Mouse (Mus musculus) midbrain, embryonic 13.5 days (tissue): ENCODE data around the gene Ubap1. TPM values are rescaled to one million over a fixed set of nuclear protein-coding genes. Genes with fewer than 3 reads are reported as not detected.
A peak's percentile ranks its signal among the peaks of the same experiment; 100 is the strongest.

Source experiments
- ATAC-seq: fragments of 200-750 bp; cut with Nextera tagmentation; 2 replicates; pipeline ENCODE4 v1.8.0; 2017; ENCODE audit warnings: mild to moderate bottlenecking, moderate TSS enrichment, moderate library complexity
- H3K27ac ChIP-seq: fragments of 300-500 bp; sonication (generic); 2 replicates; pipeline ENCODE4 v1.5.1; 2015; ENCODE audit warnings: inconsistent platforms, mild to moderate bottlenecking, moderate library complexity
- H3K27me3 ChIP-seq: fragments of 300-500 bp; sonication (generic); 2 replicates; pipeline ENCODE4 v1.6.1; 2015; ENCODE audit warnings: mild to moderate bottlenecking, inconsistent platforms
- H3K36me3 ChIP-seq: fragments of 300-500 bp; sonication (generic); 2 replicates; pipeline ENCODE4 v1.6.1; 2015; ENCODE audit warnings: mild to moderate bottlenecking, inconsistent platforms
- H3K4me1 ChIP-seq: fragments of 300-500 bp; sonication (generic); replicated peaks from 2 replicates; pipeline ENCODE4 v1.6.1; 2015; ENCODE audit warnings: inconsistent platforms
- H3K4me2 ChIP-seq: fragments of 300-500 bp; sonication (generic); replicated peaks from 2 replicates; pipeline ENCODE4 v1.6.1; 2015; ENCODE audit warnings: moderate library complexity, mild to moderate bottlenecking, inconsistent platforms
- H3K4me3 ChIP-seq: fragments of 300-500 bp; sonication (generic); replicated peaks from 2 replicates; pipeline ENCODE4 v1.5.1; 2015; ENCODE audit warnings: mild to moderate bottlenecking, inconsistent platforms
- H3K9ac ChIP-seq: fragments of 300-500 bp; sonication (generic); replicated peaks from 2 replicates; pipeline ENCODE4 v1.6.1; 2015; ENCODE audit warnings: mild to moderate bottlenecking, inconsistent platforms
- H3K9me3 ChIP-seq: fragments of 300-500 bp; sonication (generic); 2 replicates; pipeline ENCODE4 v1.6.1; 2016; ENCODE audit warnings: mild to moderate bottlenecking, inconsistent platforms
- WGBS: fragments of 180-500 bp; shearing (Covaris S2); methylation state at CpG from one replicate; pipeline ENCODE4 v1.1.7; 2015; 5-methylcytosine and 5-hydroxymethylcytosine counted together
- polyA plus RNA-seq: library from polyadenylated mRNA; unstranded; fragments of >200 nt; fragmentation: Nextera tagmentation; extraction: Ambion mirVana; gene quantifications from 2 replicates; pipeline ENCODE4 v1.2.1, GENCODE M21; 2015

Gene Ubap1
- polyA plus RNA-seq, result 74.5 and 76.9 TPM in 2 replicates

- Histone ChIP-seq H3K27me3 (no peaks in the 10 kb centered on the region), H3K27ac (peak within 1 kb of the TSS; percentile 96), H3K4me1 (peaks cover 14% of the 10 kb centered on the region), H3K36me3 (peaks cover 11% of the 10 kb centered on the region), H3K4me3 (peak within 1 kb of the TSS; percentile 72), H3K9ac (peak within 1 kb of the TSS; percentile 88), H3K9me3 (no peaks in the 10 kb centered on the region), H3K4me2 (peak within 1 kb of the TSS; percentile 70)
- peak; percentile 97 for ATAC-seq
- WGBS, result under 1% methylated on average over 31 of the region's 31 CpGs
Observed at GRCm38 (mm10) chr4:41348584-41349198, at the start of gene Ubap1. Ubap1 (plus strand) TSS chr4:41348996.

DNA sequence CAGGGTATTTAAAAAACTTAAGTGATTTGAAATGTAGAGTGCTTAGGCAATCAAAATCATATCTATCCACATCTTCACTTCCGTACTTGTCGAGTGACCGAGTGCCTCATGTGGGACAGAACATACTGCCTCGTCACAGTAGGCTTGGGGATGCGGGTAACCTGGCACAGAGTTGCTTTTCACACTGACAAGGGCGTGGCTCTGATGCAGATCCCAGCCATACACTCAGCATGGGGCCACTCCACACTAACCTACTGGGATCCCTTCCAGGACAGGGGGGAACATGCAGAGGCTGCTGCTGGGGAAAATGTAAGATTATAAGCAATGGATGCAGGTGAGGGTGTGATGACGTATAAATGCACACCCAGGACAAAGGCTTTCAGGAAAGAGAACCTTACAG lies 45.1 kb upstream of the Ubap1 start:
- H3K27me3 ChIP-seq, result no peaks in the 10 kb centered on the region
- no peaks in the 10 kb centered on the region for H3K9me3 ChIP-seq
- WGBS, result 94% methylated on average over 7 of the region's 7 CpGs
- no peak overlapping the region for H3K9ac ChIP-seq
- no peak for ATAC-seq
- peaks cover 68% of the 10 kb centered on the region for H3K36me3 ChIP-seq
- H3K27ac ChIP-seq, result no peak overlapping the region
- no peak overlapping the region for H3K4me3 ChIP-seq
- H3K4me2 ChIP-seq, result no peak overlapping the region
- 0 out of 2 replicates have a peak, but pooled peaks cover 3% of the 10 kb centered on the region for H3K4me1 ChIP-seq

GRCm38 (mm10) chr4:41304302-41304701 lies 44.5 kb upstream of the Ubap1 start:
- Histone ChIP-seq H3K4me3 (no peak overlapping the region), H3K9me3 (no peaks in the 10 kb centered on the region), H3K9ac (no peak overlapping the region), H3K27me3 (no peaks in the 10 kb centered on the region), H3K27ac (no peak overlapping the region), H3K36me3 (peaks cover 68% of the 10 kb centered on the region), H3K4me2 (no peak overlapping the region), H3K4me1 (0 out of 2 replicates have a peak, but pooled peaks cover 3% of the 10 kb centered on the region)
- no peak for ATAC-seq
- 80% methylated on average over 3 of the region's 3 CpGs for WGBS

DNA sequence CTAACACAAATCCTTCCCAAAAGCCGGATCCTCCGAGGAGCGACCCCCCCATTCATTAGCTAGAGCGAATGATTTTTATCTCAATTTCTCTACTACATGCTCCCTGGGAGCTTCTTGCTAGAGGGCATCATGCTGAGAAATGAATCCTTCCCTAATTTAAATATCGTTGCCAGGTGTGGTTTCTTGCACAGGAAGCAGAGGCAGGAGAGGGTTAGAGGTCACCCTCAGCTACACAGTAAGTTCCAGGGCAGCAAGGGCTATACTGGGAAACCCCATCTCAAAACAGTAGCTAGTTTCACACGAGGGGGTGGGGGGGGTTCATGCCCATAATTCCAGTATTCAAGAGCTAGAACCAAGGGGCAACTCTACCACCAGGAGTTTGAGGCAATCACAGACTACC lies 41.4 kb upstream of the Ubap1 start:
- no peaks in the 10 kb centered on the region for H3K27me3 ChIP-seq
- no peaks in the 10 kb centered on the region for H3K9me3 ChIP-seq
- no peak overlapping the region for H3K9ac ChIP-seq
- H3K4me3 ChIP-seq, result no peak overlapping the region
- no peak overlapping the region for H3K27ac ChIP-seq
- peaks cover 62% of the 10 kb centered on the region for H3K36me3 ChIP-seq
- 90% methylated on average over 6 of the region's 6 CpGs for WGBS
- no peak overlapping the region for H3K4me2 ChIP-seq
- peaks cover 9% of the 10 kb centered on the region for H3K4me1 ChIP-seq
- ATAC-seq, result no peak

- H3K4me3 ChIP-seq, result no peak overlapping the region
- H3K9me3 ChIP-seq, result no peaks in the 10 kb centered on the region
- H3K36me3 ChIP-seq, result peaks cover 55% of the 10 kb centered on the region
- no peak for ATAC-seq
- no peak overlapping the region for H3K9ac ChIP-seq
- H3K27me3 ChIP-seq, result no peaks in the 10 kb centered on the region
- no peak overlapping the region for H3K27ac ChIP-seq
- H3K4me2 ChIP-seq, result no peak overlapping the region
- 96% methylated on average over 9 of the region's 9 CpGs for WGBS
- H3K4me1 ChIP-seq, result peaks cover 32% of the 10 kb centered on the region
Observed at GRCm38 (mm10) chr4:41310567-41311563, 37.9 kb upstream of the Ubap1 start.

GRCm38 (mm10) chr4:41313722-41314121 lies 35.1 kb upstream of the Ubap1 start:
- Histone ChIP-seq H3K27ac (peak overlapping the region; percentile 93), H3K9ac (peak overlapping the region; percentile 98), H3K36me3 (peaks cover 34% of the 10 kb centered on the region), H3K4me1 (peaks cover 29% of the 10 kb centered on the region), H3K4me2 (peak overlapping the region; percentile 85), H3K27me3 (no peaks in the 10 kb centered on the region), H3K4me3 (peak overlapping the region; percentile 100), H3K9me3 (no peaks in the 10 kb centered on the region)
- WGBS, result 20% methylated on average over 14 of the region's 14 CpGs
- ATAC-seq, result no peak; the same call in 1 of the 2 replicates

GRCm38 (mm10) chr4:41314141-41315129 lies 34.4 kb upstream of the Ubap1 start, which contains the start of gene Dcaf12:
Dcaf12 (minus strand) TSS chr4:41314889.
- Histone ChIP-seq H3K36me3 (peaks cover 27% of the 10 kb centered on the region), H3K4me3 (peak within 1 kb of the TSS; percentile 100), H3K9ac (peak within 1 kb of the TSS; percentile 98), H3K27me3 (no peaks in the 10 kb centered on the region), H3K27ac (peak within 1 kb of the TSS; percentile 93), H3K4me1 (peaks cover 29% of the 10 kb centered on the region), H3K9me3 (no peaks in the 10 kb centered on the region), H3K4me2 (peak within 1 kb of the TSS; percentile 85)
- peak; percentile 98 for ATAC-seq
- under 1% methylated on average over 70 of the region's 70 CpGs for WGBS

- Histone ChIP-seq H3K27me3 (no peaks in the 10 kb centered on the region), H3K4me3 (peak overlapping the region; percentile 100), H3K27ac (peak overlapping the region; percentile 93), H3K4me2 (peak overlapping the region; percentile 85), H3K9me3 (no peaks in the 10 kb centered on the region), H3K9ac (peak overlapping the region; percentile 98), H3K4me1 (peaks cover 29% of the 10 kb centered on the region), H3K36me3 (peaks cover 19% of the 10 kb centered on the region)
- 62% methylated on average over 8 of the region's 8 CpGs for WGBS
- peak; percentile 17 for ATAC-seq
Observed at GRCm38 (mm10) chr4:41315173-41315572, 33.6 kb upstream of the Ubap1 start.

GRCm38 (mm10) chr4:41318267-41318666 lies 30.5 kb upstream of the Ubap1 start:
- no peak overlapping the region for H3K9ac ChIP-seq
- H3K27me3 ChIP-seq, result no peaks in the 10 kb centered on the region
- H3K36me3 ChIP-seq, result no peaks in the 10 kb centered on the region
- 83% methylated on average over 5 of the region's 5 CpGs for WGBS
- no peak overlapping the region for H3K4me2 ChIP-seq
- H3K9me3 ChIP-seq, result no peaks in the 10 kb centered on the region
- no peak overlapping the region for H3K4me3 ChIP-seq
- no peak for ATAC-seq
- H3K27ac ChIP-seq, result no peak overlapping the region
- H3K4me1 ChIP-seq, result peaks cover 14% of the 10 kb centered on the region

DNA sequence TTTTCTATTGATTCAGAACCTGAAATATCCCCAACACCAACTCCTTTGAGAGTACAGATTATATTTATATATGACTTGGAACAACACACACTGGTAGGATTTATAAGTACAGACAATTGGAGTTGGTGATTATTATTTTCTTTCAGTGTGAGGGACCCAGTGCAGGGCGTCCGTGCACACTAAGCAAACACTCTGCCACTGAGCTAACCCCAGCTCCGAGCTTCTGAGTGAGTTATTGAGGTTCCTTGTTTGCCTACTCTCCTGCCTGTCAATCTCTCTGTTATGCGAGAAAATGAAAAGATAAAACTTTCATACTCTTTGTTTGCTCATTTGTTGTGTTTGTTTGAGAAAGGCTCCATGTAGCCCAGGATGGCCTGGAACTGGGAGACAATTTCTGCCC lies 27.8 kb upstream of the Ubap1 start:
- Histone ChIP-seq H3K4me1 (no peaks in the 10 kb centered on the region), H3K27me3 (no peaks in the 10 kb centered on the region), H3K4me2 (no peak overlapping the region), H3K4me3 (no peak overlapping the region), H3K9me3 (no peaks in the 10 kb centered on the region), H3K36me3 (no peaks in the 10 kb centered on the region), H3K9ac (no peak overlapping the region), H3K27ac (no peak overlapping the region)
- ATAC-seq, result no peak
- WGBS, result 81% methylated on average over 4 of the region's 4 CpGs

DNA sequence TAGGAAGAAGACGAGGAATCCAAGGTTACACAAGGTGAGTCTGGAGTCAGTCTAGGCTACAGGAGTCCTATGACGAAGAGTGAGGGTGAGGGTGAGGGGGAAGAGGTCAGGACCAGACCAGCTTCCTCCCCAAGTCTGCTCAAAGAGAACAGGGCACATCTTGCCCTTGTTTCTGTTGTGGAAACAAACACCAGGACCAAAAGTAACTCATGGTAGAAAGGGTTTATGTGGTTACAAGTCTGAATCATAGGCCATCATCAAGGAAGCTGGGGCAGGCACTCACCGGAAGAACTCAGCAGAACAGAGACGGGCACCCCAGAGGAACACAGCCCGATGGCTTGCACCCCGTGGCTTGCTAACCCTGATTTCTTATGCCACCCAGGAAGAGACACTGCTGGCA lies 21.9 kb upstream of the Ubap1 start:
- Histone ChIP-seq H3K36me3 (no peaks in the 10 kb centered on the region), H3K9me3 (no peaks in the 10 kb centered on the region), H3K27ac (no peak overlapping the region), H3K9ac (no peak overlapping the region), H3K4me2 (no peak overlapping the region), H3K27me3 (no peaks in the 10 kb centered on the region), H3K4me1 (no peaks in the 10 kb centered on the region), H3K4me3 (no peak overlapping the region)
- 94% methylated on average over 6 of the region's 6 CpGs for WGBS
- no peak for ATAC-seq
